Mouse (Mus musculus) G1E (cell line): ENCODE measurements around the gene Gadd45gip1. TPM values are rescaled to one million over a fixed set of nuclear protein-coding genes. Genes with fewer than 3 reads are reported as not detected.
A peak's percentile ranks its signal among the peaks of the same experiment; 100 is the strongest.

Experiments
- ATAC-seq: 2 replicates; pipeline ENCODE4 v1.8.0; 2016; ENCODE audit warnings: mild to moderate bottlenecking; ENCODE audit not compliant: insufficient number of reproducible peaks, poor library complexity, low FRiP score, severe bottlenecking; ENCODE audit errors: extremely low read depth
- DNase-seq: peaks from one replicate; pipeline ENCODE4 v3.0.0; 2012; ENCODE audit warnings: low spot score
- H3K27me3 ChIP-seq: 2 replicates; pipeline ENCODE4 v1.6.1; 2012; ENCODE audit warnings: mild to moderate bottlenecking, low read length, inconsistent platforms; ENCODE audit not compliant: insufficient read depth
- H3K36me3 ChIP-seq: replicated peaks from 2 replicates; pipeline ENCODE3; 2012; ENCODE audit warnings: mild to moderate bottlenecking, inconsistent platforms
- H3K4me1 ChIP-seq: 2 replicates; pipeline ENCODE4 v1.6.1; 2012; ENCODE audit warnings: low read depth, low read length, inconsistent platforms, mixed read lengths; ENCODE audit not compliant: insufficient read depth
- H3K4me3 ChIP-seq: 2 replicates; pipeline ENCODE4 v1.5.1; 2012; ENCODE audit warnings: low read depth, mild to moderate bottlenecking, inconsistent platforms, low read length, moderate library complexity, mixed read lengths
- H3K9me3 ChIP-seq: replicated peaks from 2 replicates; pipeline ENCODE4 v1.6.1; 2012; ENCODE audit warnings: inconsistent platforms
- CTCF ChIP-seq: IDR thresholded peaks from 2 replicates; pipeline ENCODE4 v1.5.1; 2012; ENCODE audit warnings: low read depth, low read length, inconsistent platforms, mixed read lengths
- GATA1 ChIP-seq: IDR thresholded peaks from 2 replicates; pipeline ENCODE4 v1.6.1; 2012; ENCODE audit warnings: borderline replicate concordance, low read length, inconsistent platforms, mixed read lengths
- GATA2 ChIP-seq: IDR thresholded peaks from 2 replicates; pipeline ENCODE4 v1.6.1; 2012; ENCODE audit warnings: low read depth, low read length, inconsistent platforms, borderline replicate concordance
- POLR2AphosphoS5 ChIP-seq: IDR thresholded peaks from 2 replicates; pipeline ENCODE4 v1.6.1; 2012; ENCODE audit warnings: low read depth, low read length, inconsistent platforms; ENCODE audit not compliant: insufficient replicate concordance
- TAL1 ChIP-seq: conservative IDR thresholded peaks from 2 replicates; pipeline ENCODE4 v1.6.1; 2012; ENCODE audit warnings: low read depth, low read length, inconsistent platforms, mixed read lengths
- polyA plus RNA-seq: library from polyadenylated mRNA; stranded (reverse); fragments of >175 nt; gene quantifications from 2 replicates; pipeline ENCODE4 v1.2.3, GENCODE M21; 2012
- total RNA-seq, 2 experiments: library from RNA; stranded (forward) in 1 of 2; stranded (reverse) in 1 of 2; fragments of 200-1000 nt in 1 of 2; fragments of >200 nt in 1 of 2; fragmentation: Nextera tagmentation in 1 of 2; gene quantifications; 2 replicates each; pipeline ENCODE4 v1.2.3; 2014 to 2017

Gene Gadd45gip1
- total and polyA plus RNA-seq, 3 experiments = 13.0 to 79.7 (median 20.4) TPM

GRCm38 (mm10) chr8:84834866-84835855 is 3.8 kb downstream of the Gadd45gip1 start:
- TF ChIP-seq TAL1 = no peak
- no peak for TF ChIP-seq GATA1
- TF ChIP-seq CTCF = no peak
- no peak for TF ChIP-seq POLR2AphosphoS5
- TF ChIP-seq GATA2 = no peak

GRCm38 (mm10) chr8:84837149-84837911 is 6.0 kb downstream of the Gadd45gip1 start:
- DNase-seq = no peak
- no peak for TF ChIP-seq CTCF
- TF ChIP-seq GATA2 = no peak
- TF ChIP-seq TAL1 = no peak
- no peak for TF ChIP-seq POLR2AphosphoS5
- no peak for TF ChIP-seq GATA1
- H3K27me3 ChIP-seq = no peaks in the 10 kb centered on the region
- no peaks in the 10 kb centered on the region for H3K9me3 ChIP-seq
- no peak overlapping the region for H3K4me3 ChIP-seq
- no peak for ATAC-seq
- peaks cover 80% of the 10 kb centered on the region for H3K4me1 ChIP-seq
- peaks cover 80% of the 10 kb centered on the region for H3K36me3 ChIP-seq

More at GRCm38 (mm10) chr8:84834866-84835855, 3.8 kb downstream of the Gadd45gip1 start:
- Histone ChIP-seq H3K4me3 (no peak overlapping the region), H3K27me3 (no peaks in the 10 kb centered on the region), H3K4me1 (peaks cover 74% of the 10 kb centered on the region), H3K36me3 (peaks cover 67% of the 10 kb centered on the region), H3K9me3 (no peaks in the 10 kb centered on the region)
- no peak for DNase-seq
- ATAC-seq = no peak

GRCm38 (mm10) chr8:84837912-84838470 is 6.7 kb downstream of the Gadd45gip1 start:
- no peak for TF ChIP-seq GATA2
- TF ChIP-seq POLR2AphosphoS5 = no peak
- no peak for TF ChIP-seq CTCF
- no peak for TF ChIP-seq TAL1
- no peak for TF ChIP-seq GATA1
- DNase-seq (no peak), ATAC-seq (no peak)
- no peak overlapping the region; the same call in 1 of the 2 replicates for H3K4me3 ChIP-seq
- H3K27me3 ChIP-seq = no peaks in the 10 kb centered on the region
- H3K36me3 ChIP-seq = peaks cover 85% of the 10 kb centered on the region
- H3K9me3 ChIP-seq = no peaks in the 10 kb centered on the region
- peaks cover 83% of the 10 kb centered on the region for H3K4me1 ChIP-seq

GRCm38 (mm10) chr8:84838513-84838912 is 7.2 kb downstream of the Gadd45gip1 start:
- H3K9me3 ChIP-seq = no peaks in the 10 kb centered on the region
- no peak overlapping the region; the same call in 1 of the 2 replicates for H3K4me3 ChIP-seq
- H3K36me3 ChIP-seq = peaks cover 86% of the 10 kb centered on the region
- DNase-seq (no peak), ATAC-seq (no peak)
- H3K27me3 ChIP-seq = no peaks in the 10 kb centered on the region
- TF ChIP-seq GATA2 (no peak), TAL1 (no peak), GATA1 (no peak), POLR2AphosphoS5 (no peak), CTCF (no peak)
- peaks cover 83% of the 10 kb centered on the region for H3K4me1 ChIP-seq

- Histone ChIP-seq H3K27me3 (no peaks in the 10 kb centered on the region), H3K4me3 (peak overlapping the region; percentile 88), H3K9me3 (no peaks in the 10 kb centered on the region), H3K36me3 (peaks cover 86% of the 10 kb centered on the region), H3K4me1 (peaks cover 83% of the 10 kb centered on the region)
- ATAC-seq (no peak), DNase-seq (no peak)
- TF ChIP-seq GATA1 = no peak
- TF ChIP-seq TAL1 = no peak
- no peak for TF ChIP-seq CTCF
- TF ChIP-seq POLR2AphosphoS5 = no peak; the same call in 1 of the 2 replicates
- no peak for TF ChIP-seq GATA2
These were observed 8.1 kb downstream of the Gadd45gip1 start for GRCm38 (mm10) chr8:84839411-84839810.

- no peak for DNase-seq
- H3K36me3 ChIP-seq = peaks cover 86% of the 10 kb centered on the region
- no peak for ATAC-seq
- no peaks in the 10 kb centered on the region for H3K9me3 ChIP-seq
- H3K4me3 ChIP-seq = peak overlapping the region; percentile 88
- TF ChIP-seq POLR2AphosphoS5 (no peak), TAL1 (no peak), CTCF (no peak), GATA2 (no peak), GATA1 (no peak)
- H3K27me3 ChIP-seq = no peaks in the 10 kb centered on the region
- H3K4me1 ChIP-seq = peaks cover 83% of the 10 kb centered on the region
These were observed 8.5 kb downstream of the Gadd45gip1 start for GRCm38 (mm10) chr8:84839875-84840247.
